Mouse (Mus musculus): ENCODE data around the gene Tmem258.

- TF ChIP-seq POLR2A (IDR thresholded peaks at IDR 0.05; ENCODE audit: extremely low read depth, insufficient read depth, low read length): no peak
- no peak for TF ChIP-seq CTCF (IDR thresholded peaks at IDR 0.05; ENCODE audit: extremely low read depth, insufficient read depth, low read length)
Measured at GRCm38 (mm10) chr19:10232327-10233017, 28.7 kb downstream of the Tmem258 start.

Data from cortical plate, adult 2 months (tissue).